Mouse (Mus musculus) liver, adult 2 months (tissue): ENCODE results near the gene Ypel3.

ENCODE experiments used
- CTCF ChIP-seq: fragments of 200-500 bp; IDR thresholded peaks from 2 replicates; pipeline ENCODE4 v1.5.1; 2011; ENCODE audit warnings: low read depth, low read length, control low read depth
- POLR2A ChIP-seq: fragments of 200-500 bp; IDR thresholded peaks from 2 replicates; pipeline ENCODE4 v1.6.1; 2011; ENCODE audit warnings: low read length, control low read depth; ENCODE audit not compliant: insufficient read depth; ENCODE audit errors: extremely low read depth

- TF ChIP-seq CTCF (no peak), POLR2A (no peak)
Observed at GRCm38 (mm10) chr7:126789141-126789540, 12.4 kb downstream of the Ypel3 start.
